Mouse (Mus musculus) kidney, postnatal 10 days (tissue): ENCODE measurements around the gene Slc27a3.
A peak's percentile ranks its signal among the peaks of the same experiment; 100 is the strongest.
"Not testable (repeated sequence)": the region's sequence is repeated elsewhere in the genome, so short reads cannot be mapped to it uniquely, and the experiment has no call there.

Experiments
- DNase-seq: peaks from one replicate; pipeline ENCODE4 v3.0.0; 2021; ENCODE audit warnings: mixed read lengths

Gene Slc27a3

DNA sequence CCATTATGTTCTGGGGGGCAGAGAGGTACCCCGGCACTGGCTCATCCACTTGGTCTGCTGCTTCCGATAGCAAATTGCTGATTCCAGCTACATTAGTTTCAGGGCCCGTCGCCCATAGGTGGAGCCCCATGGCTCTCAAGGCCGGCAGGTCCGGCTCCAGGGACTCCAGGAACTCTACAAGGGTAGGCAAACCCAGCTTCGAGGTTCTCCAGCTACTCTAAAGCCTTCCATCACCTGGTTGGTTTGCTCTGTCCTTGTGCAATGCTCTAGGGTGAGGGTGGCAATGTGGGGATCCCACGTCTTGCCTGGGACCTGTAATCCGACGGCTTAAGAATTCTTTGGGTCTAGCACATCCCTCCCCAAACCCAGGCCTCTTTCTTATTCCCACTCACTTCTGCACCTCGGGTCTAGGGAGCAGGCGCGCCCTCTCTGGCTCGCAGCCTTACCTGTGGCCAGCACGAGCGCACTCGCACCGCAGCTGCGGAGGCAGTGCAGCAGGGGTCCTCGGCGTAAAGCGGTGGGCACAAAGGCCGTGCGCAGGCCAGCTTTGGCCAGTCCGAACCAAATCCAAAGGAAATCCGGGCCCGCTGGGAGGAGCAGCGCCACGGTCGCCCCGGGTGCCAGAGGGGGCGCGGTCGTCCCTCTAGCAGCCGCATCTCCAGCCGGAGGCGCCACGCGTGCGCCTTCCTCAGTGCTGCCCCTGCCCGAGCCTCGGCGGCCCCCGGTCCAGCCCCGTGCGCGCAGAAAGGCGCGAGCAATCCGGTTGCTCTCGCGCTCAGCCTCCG lies 820 bp downstream of the Slc27a3 start:
- peak; percentile 78 for DNase-seq

DNA sequence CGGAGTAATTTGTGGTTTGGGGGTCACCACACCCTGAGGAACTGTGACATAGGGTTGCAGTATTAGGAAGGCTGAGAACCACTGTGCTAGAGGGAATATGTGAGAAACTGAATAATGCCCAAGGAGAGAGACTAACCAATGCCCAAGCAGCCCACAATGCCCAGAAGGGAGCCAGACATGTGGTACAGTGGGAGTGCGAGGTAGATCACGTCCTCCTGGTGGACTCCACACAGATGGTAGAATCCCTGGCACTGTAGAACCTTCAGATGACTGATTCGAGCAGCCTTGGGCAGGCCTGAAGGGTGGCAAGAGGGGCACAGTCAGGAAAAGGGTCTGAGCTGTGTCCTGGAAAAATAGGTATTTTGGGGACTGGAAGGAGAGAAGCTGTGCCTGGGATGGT lies 1.5 kb downstream of the Slc27a3 start:
- DNase-seq = no peak

DNA sequence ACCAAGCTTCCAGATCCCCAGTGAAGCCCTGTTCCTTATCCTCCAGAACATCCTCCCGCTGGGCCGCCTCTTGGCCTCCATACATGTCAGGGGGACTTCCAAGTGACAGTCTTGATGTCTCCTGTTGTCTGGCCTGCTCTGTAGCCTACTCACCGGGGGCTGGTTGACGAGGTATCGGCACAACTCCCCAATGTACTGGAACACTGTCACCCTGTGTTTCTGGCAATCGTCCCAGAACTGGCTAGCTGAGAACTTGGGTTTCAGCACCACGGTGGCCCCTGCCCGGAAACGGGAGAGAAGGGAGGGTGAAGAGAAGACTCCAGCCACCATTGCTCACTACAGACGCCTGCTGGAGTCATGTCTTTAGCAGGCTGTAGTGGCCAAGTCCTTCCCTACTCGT lies 2.3 kb downstream of the Slc27a3 start:
- peak; percentile 69 for DNase-seq

DNA sequence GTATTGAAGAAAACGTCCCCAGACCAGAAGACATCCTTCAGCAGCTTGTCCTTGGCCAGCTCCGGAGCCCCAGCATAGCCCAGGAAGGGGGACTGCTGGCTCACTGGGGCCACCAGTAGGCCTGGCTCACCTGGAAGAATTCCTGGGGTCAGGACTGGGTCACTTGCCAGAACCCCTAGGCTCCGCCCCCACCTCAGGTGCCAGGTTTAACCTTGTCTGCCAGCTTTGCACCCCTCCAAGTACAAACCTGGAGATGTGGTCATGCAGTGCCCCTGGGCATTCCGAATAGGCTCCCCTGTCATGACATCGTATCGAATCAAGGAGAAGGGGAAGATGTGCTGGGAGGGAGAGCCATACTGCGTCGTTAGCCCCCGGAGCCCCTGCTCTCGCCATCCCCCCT lies 2.9 kb downstream of the Slc27a3 start:
- DNase-seq = no peak

DNA sequence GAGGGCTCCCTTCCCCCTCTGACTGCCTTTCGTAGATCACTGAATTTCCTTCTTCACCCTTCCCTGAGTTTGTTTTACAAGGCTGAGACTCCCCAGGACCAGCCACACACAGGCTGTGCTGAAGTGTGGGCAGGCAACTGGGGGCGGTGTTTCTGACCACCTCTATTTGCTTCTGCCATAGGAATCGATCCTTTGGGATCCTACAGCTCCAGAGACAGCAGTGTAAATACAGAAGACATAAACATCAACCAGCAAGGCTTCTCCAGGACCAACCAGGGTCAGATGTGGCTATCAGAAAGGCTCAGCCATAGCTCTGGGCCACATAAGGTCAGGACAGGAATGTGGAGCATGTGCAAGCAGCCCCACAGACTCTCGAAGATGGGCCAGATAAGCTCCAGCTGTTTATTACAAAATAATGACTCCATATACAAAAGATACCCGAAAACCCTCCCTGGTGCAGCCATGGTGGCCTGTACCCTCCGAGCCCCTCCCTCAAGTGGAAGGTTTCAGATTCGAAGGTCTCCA lies 4.8 kb downstream of the Slc27a3 start:
- DNase-seq = peak; percentile 66

DNA sequence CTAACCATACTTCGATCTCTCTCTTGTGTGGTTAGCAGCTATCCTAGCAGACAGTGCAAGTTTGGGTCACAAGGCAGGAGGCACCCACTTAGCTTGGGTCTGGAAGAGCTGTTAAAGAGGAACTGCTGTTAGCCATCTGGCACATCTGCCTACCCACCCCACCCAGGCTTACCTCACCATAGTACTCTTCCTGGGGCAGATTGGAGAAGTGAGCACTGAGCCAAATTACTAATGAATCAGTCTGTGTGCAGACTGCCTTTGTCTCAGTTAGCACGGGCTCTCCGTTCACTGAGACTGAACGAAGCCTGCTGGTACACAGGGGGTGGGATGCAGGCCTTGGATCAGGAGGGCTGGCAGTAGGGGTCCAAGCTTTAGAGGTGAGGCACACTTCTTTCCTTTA lies 6.0 kb downstream of the Slc27a3 start:
- DNase-seq = no peak

DNA sequence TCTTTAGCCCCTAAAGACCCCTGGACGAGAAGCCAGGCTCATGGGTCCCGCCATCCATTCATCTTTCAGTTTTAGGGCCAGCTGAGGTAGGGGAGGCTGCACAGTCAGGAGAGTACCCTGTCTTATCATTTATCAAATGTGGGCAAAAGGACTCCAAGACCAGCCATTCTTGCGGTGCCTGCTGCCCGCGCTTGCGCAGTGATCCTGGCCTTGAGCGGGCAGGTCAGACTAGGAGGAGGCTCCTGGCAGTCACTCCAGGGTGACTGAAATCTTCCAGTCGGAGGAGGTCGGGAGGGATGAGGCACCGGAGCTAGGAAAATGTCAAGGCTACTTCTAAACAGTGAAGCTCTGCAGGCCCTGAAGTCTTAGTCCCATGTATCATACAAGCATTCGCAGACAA lies 8.0 kb downstream of the Slc27a3 start:
- no peak for DNase-seq

DNA sequence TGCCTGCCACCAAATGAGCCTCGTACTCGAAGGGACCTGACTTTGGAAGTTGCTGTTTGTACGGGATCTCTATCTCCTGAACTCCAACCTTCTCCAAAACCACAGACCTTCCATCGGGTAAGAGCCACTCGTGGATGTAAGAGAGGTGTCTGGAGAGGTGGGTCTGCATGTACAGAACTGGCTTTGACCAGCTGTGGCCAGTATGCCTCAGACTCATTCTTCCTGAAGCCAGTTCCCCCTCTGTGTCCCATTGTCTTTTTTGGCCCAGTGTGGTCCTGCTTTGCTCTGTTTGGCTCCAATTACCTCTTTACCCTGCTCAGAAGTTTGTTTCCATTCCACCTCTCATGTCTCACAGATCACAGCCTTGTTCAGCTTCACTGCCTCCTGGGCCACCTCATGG lies 11.2 kb downstream of the Slc27a3 start:
- no peak for DNase-seq

DNA sequence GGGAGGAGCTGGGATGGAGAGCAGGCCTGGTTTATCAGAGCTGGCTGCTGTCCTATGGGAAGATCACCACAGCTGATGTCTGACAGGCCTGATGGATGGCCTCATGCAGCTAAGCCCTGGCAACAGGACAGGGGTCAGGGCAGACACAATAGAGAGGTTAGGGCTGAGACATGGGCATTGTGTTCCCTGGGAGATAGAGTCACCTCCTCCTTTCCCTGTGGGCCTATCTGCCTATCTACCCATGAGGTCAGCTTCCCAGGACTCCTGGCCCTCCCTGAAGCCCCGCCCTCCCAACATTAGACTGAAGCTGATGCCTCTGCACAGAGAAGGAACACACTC lies 13.5 kb downstream of the Slc27a3 start:
- no peak for DNase-seq

DNA sequence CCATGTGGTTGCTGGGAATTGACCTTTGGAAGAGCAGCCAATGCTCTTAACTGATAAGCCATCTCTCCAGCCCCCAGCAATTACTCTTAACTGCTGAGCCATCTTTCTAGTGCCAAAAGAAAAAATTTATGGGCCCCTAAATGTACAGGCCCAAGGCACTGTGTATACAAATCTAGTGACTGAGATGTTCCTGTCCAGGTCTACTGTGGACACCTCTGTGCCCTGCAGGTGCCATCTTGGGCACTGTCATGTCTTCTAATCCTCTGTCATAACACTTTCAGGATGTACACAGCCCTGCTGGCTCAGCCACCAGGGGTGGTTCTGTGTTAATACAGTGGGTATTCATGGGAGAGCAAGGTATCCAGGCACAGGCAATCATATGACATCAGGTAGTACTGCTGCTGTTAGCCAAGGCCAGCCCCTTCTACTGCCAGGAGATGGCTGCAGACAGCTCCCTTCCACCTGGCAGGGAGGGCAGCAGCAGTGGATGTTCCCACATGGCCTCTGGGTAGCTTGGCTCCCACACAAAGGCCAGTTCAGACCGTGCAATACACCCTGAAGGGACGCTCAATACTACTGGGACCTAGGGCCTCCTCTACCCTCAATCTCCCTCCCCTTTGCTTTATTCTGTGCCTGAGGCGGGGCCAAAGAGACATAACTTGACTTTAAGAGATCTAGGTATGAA lies 14.0 kb downstream of the Slc27a3 start:
- DNase-seq = no peak

DNA sequence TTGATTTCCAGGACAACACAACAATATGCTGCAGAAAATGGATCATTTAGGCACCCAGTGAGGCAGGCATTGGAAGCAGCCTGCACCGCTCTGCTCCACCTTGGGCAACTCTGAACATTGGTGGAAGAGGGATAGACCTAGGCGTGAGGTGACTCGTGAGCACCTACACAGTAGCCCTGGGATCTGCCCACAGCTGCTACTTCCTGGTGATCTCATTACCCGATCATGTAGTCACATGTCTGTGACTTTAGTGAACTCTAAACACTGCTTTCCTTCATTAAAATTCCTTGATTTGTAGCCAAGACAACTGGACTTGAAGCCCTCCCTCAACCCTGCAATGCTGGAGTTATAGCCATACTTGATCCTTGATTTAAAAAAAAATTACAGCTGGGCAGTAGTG lies 15.4 kb downstream of the Slc27a3 start:
- DNase-seq = no peak

DNA sequence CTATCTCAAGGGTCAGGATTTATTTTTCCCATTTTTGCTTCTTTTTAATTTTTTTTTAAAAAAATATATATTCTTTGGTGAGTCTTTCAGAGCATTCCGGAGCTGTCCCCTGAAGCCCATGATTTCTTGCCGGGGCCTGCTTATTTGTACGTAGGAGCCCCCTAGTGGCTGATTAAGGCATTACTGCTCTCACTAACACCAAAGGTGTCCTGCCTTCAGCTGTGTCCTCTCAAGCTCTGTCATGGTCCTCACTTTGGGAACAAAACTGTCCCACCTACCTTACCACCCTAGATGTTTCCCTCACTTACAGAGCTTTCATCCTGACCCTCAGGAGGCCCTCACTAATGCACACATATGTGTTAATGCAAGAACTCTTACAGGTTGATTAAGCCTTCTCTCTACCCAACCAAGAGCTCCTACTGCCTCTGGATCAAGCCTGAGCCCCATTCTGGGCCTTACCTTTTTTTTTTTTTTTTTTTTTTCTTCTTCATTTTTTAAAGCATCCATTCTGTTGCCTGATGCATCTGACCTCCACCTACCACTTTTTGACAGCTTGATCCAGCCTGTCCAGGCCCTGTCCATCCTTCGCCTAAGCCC lies 16.2 kb downstream of the Slc27a3 start:
- DNase-seq = peak; percentile 92

DNA sequence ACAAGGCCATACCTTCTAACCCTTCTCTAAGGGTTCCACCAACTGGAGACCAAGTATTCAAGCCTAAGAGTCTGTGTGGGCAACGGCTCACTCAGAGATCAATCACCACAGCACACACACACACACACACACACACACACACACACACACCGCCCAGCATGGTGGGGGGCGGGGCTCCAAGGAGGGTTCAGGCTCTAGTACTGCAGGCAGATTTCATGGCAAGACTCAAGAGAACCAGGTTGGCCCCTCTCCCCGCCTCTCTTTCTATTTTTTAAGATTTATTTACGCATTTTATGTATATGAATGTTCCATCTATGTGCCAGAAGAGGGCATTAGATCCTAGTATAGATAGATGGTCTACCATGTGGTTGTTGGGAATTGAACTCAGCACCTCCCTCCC lies 16.9 kb downstream of the Slc27a3 start:
- DNase-seq = no peak

DNA sequence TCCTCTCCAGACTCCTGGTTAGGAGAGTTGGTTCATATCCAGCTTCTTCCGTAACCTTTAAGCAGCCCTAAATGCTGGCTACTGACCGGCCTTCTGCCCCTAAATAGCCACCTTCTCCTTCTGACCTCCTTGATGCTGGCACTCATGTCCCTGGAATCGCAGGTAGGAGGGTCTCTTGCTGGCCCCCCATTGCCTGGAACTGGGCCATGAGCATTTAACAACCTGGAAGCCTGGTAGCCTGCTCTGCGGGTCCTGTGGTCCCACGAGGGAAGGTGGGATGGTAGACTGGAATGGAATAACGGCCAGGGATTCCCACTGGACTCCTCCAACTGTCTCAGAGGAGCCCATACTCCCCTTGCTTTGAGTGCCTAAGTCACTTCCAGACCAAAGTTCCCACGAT lies 17.9 kb downstream of the Slc27a3 start:
- DNase-seq = no peak

DNA sequence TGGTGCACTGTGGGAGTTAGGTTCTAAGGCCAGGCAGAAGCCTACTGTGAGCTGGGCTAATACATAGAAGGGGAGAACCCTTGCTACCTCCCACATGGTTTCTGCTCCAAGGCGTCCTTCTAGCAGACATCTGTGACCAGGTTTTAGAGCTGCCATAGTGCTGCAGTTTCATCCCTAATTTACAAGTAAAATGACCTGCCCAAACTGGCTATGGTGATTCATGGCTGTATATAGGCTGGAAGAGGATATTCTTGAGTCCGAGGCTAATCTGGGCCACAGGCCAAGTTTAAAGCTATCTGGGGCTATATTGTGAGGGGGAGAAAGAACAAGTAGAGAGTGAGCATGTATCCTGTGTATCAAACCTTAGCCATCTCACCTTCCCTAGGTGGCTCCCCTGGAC lies 20.7 kb downstream of the Slc27a3 start:
- DNase-seq = no peak

DNA sequence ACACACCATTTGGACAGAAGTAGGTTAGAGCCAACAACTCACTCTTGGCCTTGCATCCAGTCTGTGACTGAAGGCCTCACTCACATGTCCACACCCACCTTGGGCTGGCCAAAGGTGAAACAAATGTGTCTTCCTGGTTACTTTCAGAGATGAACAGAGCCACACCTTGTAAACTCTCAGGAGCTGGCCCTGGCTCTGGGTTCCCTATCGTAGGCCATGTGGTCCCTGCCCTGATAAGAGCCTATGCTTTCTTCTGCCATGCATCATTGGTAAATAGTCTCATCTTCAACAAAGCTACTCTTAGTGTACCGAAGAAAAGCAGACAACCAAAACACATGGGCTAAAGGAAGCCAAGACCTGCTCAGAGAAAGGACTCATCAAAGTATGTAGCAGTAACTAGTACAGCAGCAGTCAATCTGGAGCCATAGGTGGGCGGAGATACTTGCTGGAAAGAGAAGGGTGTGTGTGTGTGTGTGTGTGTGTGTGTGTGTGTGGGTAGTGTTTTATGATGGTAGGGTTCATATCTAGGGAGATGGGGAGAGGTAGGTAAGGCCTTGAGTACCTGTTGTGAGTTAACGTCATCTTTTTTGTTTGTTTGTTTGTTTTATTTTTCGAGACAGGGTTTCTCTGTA lies 22.6 kb downstream of the Slc27a3 start:
- DNase-seq = no peak

DNA sequence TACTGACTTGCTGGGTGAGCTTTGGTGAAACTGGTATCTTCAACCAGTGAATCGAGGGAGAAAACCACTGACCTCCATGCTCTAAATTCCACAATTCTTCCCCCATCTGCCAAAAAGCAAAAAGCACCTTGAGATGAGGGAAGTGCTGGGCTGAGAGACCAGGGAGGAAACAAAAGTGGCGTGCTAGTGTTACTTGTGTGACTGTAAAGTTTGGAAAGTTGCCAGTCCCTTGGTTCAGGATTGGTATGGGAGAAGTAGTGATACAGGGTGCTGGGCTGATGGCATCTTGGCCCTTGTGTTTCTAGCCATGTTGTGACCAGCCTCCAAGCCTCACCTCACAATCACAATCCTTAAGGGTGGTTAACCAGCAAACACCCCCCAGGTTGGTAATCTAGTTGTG lies 27.4 kb downstream of the Slc27a3 start:
- DNase-seq = no peak

DNA sequence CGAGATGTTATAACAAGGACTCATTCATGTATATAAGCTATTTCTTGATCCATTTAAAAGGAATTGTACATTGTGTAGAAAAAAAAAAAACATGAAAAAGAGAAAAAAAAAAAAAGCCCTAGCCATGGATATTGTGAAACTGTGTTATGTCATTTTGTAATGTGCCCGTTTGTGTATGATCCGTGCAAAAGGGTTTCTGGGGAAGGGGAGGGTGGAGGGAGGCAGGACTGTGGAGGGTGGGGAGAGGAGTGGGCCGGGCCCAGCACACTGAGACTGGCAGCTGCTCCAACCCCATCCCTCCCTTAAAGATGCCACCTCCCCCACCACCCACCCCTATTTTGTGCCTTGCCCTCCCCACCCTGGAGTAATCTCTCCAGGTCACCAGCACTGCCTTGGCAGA lies 28.3 kb downstream of the Slc27a3 start:
- DNase-seq = no peak

DNA sequence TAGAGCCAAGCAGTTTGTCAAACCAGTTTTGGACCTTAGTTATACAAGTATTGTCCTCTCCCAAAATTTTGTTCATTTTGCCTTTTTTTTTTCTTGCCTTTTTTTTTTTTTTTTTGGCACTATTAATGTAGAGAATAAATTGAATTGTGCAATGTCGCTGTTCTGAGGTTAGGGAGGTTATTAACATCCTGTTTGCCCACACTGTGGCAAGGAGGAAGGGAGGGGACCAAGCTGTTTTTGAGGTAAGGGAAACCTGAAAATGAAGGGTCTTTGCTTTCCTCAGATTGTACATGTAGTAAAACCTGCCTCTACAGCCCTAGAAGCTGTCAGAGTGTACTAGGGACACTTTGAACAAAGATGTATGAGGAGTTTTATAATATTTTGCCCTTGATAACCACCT lies 30.5 kb downstream of the Slc27a3 start:
- no peak for DNase-seq

DNA sequence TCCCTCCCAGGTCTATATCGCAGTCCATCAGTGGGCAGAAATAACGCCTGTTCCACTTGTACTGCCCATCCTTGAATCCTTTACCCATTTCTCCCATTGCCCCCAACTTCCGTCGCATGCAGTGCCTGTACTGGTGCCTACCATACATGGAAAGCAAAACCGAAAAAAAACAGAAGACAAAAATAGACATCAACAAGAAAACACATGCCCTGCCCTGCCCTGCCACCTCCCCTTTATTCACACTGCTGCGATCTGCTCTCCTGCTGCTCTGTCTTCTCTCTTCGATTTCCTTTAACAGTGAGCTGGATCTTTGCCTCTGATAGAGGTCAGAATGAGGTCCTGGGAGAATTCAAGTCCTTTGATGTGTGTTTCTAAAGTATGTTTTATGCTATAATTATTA lies 31.8 kb downstream of the Slc27a3 start:
- DNase-seq = no peak

DNA sequence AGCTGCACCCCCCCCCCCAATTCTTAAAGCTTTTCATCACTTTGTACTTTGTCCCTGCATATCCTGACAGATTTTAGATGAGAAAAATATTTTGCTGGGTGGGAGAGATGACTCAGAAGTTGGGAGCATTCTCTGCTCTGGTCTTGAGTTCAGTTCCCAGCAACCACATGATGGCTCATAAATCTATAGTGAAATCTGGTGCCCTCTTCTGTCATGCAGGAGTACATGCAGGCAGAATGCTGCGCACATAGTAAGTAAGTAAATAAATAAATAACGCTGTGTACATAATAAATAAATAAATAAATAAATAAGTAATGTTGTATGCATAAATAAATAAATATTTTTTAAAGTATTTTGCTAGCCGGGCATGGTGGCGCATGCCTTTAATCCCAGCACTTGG lies 41.9 kb downstream of the Slc27a3 start:
- DNase-seq = no peak

DNA sequence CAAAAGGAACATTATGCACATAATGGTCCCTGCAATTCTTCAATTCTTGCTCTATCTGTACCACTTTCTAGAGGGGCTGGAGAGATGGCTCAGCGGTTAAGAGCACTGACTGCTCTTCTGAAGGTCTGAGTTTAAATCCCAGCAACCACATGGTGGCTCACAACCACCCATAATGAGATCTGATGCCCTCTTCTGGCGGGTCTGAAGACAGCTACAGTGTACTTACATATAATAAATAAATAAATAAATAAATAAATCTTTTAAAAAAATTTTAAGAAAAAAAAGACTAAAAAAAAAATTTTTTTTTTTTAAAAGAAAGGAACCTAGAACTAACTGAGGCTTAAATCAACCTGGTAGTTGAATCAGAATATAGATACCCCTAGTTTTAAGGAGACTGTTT lies 46.9 kb downstream of the Slc27a3 start:
- DNase-seq = not testable (repeated sequence)

DNA sequence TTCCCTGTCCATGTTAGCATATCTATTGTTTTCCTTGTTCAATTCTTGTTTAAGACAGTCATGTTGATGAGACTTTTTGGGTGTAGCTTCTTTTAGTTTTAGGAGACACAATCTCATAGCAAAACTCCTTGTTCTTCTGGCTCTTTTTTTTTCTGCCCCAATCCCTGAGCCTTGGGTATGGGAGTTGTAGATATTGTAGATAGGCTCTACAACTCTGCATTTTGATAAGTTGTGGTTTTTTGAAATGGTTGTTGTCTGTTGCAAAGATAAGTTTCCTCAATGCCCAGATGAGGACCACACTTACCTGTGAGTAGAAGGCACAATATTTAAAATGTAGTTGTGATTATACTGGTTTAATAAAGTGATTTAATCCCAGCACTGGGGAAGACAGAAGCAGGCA lies 49.6 kb downstream of the Slc27a3 start:
- DNase-seq = no peak

DNA sequence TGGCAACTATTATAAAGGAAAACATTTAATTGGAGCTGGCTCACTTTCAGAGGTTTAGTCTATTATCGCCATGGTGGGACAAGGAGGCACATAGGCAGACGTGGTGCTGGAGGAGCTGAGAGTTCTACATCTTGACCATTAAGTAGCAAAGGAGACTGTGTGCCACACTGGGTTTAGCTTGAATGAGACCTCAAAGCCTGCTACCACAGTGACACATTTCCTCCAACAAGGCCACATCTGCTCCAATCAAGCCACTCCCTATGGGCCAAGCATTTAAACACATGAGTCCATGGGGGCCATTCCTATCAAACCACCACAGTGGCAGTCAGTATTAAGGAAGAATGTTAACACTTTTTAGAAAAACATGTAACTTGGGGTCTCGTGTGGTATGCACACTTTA lies 51.5 kb downstream of the Slc27a3 start:
- DNase-seq = no peak
